Mouse (Mus musculus) T-cell, adult 2 months (primary cell): ENCODE measurements around the gene Maml3.

Source experiments
- DNase-seq: peaks from one replicate; pipeline ENCODE4 v3.0.0; 2022; ENCODE audit warnings: low spot score

Gene Maml3

DNA sequence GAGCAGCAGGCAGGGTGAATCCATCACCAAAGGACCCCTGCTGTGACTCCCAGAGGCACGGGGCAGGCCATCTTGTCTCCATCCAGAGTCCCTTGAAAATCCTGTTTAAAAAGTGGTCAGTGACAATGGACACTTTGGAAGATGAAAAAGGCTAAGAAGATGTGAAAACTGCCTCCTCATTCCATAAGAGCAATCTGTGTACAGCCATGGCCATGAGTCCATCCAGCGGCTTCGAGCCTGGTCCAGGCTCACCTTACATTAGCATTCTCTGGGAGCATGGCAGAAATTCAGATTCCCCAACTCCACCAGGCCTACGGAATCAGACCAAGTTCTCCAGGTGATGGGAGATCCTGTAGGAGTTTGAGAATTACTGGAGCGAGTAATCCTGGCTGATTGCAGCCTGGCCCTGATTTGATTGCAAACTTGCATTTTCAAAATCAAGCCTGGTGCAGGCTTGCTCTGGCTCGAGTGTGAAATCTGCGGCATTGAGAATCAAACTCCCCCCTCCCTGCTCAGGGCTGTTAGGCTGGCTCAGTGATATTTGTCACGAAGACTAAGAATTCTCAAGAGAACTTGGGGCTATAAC, 402.1 kb downstream of the Maml3 start:
- DNase-seq = no peak

DNA sequence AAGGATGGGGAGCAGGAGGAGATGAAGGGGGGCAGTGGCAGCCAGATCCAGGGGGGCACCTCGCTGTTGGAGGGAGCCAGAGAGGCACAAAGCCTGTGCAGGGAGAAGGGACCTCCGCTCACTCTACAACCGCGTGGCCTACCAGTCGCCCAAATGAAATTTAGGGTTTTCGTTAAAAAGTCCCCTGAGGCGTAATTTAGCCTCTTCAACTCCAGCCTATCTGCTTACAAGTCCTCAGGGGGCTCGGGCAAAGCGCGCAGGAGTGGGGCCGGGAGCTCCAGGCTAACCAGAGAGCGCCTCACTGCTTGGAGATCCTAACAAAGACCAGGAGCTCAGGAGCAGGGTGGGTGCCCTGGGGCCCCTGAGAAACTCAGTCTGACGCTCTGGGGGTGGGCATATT, 402.9 kb downstream of the Maml3 start:
- DNase-seq = no peak

DNA sequence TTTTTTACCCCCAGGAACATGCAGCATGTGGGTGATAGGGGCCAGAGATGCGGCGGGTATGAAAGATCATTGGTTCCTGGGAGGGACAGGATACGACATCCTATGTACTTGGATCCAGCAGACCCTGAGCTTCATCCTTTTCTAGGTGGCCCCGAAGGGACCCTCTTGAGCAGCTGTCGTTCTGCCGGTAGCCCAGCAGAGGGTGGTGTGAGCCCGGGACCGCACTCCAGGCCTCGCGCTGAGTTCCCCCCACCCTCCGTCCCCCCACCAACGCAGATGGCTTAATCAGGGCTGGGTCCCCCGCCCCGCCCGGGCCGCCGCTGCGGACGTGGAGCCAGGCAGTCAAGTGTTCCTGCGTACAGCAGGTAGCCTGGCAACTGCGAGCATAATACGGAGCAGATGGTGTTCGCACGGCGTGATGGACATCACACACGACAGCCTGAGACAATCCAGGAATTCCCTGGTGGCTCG, 403.6 kb downstream of the Maml3 start:
- peak; percentile 55 for DNase-seq

DNA sequence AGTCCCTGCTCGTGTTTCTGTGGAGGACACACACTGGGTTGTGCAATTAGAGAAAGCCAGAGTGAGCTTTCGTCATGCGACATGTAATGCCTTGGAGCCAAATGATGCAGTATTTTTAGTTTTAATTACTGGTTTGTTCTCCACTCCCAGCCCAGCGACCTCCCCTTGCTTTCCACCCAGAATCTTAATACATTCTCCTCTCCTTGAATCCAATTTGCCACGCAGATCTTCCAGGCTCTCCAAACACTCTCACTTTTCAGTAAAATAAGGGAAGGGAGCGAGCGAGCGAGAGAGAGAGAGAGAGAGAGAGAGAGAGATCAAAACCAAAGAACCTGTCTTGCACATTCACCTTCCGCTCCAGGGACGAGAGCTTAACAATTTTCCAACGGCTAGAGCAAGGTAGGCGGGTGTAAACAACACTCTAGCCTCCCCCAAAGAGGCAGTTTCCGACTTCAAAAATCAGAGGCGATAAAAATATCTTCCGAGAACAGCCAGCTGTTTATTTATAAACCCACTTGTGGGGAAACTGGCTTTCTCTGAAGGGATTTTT, 404.1 kb downstream of the Maml3 start:
- no peak for DNase-seq

DNA sequence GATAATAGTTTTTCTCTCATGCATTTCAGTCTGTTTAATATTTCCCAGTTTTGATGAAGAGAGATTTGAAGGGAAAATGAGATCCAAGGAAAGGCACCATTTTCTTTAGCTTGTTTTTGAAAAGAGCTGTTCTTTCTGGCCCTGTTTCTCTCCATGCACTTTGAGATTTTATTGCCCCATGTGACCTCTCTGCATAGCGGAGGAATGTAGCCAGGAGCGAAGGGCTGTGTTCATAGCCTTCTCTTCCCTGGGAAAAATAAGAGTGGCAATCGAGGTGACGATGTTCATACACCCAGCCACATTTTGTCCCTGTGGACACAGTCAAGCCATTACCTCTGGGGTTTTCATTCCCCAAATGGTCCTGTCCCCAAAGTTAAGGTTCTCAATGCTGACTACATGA, 404.8 kb downstream of the Maml3 start:
- DNase-seq = no peak

DNA sequence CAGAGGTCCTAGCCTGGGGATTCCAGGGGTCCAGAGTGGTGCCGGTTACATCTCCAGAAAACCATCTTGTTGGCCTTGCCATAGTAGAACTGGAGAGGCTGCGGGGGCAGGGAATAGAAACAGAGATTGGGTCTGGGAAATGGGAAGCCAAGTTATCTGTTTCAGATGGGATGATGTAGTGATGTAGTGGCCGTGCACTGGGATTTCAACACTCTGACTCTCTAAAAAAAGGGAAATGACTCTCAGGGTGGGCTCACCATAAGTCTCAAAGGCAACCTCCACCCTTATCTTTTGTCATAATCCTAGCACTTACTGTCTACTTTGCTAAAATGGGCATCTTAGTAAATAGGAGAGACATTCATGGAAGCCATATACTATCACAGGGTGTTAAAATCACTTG, 406.9 kb downstream of the Maml3 start:
- DNase-seq = no peak

DNA sequence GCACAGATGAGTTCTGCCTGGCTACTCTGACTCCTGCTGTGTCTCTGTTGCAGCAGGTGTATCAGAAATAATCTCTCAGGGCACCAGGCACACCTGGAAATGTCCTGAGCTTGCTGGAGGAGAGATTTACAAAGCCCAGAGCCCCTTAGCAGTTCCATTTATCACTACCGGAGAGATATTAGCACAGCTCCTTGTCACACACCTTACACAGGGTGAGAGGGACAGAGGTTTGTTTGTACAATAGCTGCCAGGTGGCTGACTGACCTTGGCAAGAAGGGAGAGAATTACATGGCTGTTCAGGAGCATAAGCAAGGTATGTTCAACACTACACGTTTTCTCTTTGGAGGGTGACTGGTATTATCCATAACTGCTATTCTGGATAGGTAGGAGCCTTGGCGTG, 409.2 kb downstream of the Maml3 start:
- no peak for DNase-seq

DNA sequence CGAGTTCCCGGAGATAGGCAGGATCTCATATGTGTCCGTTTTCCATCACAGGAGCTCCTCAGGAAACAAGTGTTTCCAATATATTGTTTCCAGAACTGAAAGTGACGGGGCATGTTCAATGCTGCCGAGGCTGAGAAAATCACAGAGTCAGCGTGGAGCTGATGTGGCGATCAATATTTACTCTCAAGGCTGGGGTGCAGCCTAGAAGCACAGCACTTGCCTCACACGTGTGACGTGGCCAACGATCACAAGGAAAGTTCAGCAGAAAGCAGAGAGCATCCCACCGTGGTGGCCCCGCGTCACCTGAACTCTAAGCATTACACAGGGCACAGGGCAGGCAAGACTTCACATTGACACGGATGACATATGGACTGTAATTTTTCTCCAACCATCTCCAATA, 410.3 kb downstream of the Maml3 start:
- no peak for DNase-seq

DNA sequence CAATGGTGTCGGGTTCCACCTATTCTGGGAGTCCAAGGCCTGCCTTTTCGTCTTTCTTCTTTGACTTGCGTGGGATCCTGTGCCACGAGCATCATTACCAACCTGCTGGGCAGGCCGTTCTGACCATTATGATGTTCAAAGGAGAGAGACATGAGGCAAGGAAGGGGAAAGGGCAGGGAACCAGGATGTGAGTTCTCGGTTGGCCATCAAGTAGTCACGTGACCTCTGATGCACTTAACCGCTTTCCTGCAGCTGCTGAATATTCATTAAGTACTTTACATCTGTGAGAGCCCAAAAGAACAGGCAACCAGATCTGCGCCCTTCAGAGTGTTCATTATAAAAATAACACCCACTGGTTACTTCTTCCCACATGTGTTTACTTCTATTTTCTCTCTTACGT, 411.7 kb downstream of the Maml3 start:
- DNase-seq = no peak

DNA sequence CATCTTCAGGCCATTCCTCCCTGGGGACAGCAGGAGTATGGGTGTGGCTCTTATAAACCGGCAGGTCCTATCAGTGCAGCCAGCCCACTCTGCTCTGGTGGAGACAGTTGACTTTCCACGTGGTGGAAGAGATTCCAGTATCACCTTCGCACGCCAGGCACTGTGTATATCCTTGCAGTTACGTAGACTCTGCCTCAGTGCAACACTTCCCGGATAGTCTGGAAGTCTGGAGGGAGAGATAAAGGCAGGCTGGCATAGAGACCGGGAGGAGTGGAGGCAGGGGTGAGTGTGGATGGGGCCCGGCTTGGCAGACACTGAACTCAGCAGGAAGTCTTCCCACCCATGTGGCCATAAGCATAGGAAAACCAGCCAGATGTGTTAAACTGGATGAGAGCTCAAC, 416.2 kb downstream of the Maml3 start:
- DNase-seq = no peak

DNA sequence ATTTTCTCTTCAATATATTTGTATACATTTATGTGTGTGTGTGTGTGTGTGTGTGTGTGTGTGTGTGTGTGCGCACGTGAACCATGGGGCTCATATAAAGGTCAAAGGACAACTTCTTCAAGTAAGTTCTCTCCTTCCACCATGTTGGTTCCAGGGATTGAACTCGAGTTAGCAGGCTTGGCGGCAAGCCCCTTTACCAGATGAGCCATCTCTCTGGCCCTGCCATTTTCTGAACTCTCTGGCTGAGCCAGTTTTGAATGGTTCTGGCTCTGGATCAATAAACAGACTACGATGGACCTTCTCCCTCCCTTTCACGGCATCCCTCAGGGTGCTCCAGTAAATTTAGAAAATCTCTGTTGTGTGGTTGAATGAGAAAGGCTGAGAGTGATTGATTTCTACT, 418.1 kb downstream of the Maml3 start:
- DNase-seq = no peak

DNA sequence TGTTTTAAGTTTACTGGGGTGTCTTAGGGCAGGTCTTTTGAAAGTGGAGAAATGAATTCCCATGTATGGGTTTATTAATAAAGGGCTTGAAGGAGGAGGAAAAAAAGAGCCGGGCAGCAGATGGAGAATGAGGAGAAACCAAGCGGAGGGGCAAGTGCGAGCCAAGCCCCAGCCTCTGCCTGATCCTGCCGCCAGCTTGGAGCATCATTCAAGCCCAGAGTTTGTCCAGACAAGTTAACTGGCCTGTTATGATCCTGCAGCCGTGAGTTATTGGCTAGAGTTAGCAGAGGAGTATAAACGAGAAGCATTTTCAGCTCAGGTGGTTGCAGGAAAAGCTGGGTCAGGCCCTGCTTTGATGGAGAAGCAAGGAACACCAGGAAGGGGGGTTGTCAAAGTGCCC, 418.6 kb downstream of the Maml3 start:
- DNase-seq = no peak

DNA sequence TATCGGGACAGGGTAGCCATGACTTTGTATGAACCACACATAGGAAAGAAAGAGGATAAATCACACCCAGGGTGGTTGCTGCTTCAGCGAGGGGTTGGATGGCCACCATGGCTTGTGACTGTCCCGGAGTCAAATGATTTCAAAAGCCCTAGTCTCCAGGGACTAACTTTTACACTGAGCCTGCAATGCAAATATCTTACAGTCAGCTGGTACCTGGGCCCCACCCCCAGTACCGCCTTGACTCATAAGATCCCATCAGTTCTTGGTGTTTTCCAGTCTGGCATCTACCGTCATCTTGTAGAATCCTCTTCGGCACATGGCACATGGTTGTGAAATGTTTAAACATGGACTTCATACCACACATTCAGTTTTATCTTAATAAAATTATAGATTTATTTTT, 419.3 kb downstream of the Maml3 start:
- no peak for DNase-seq

DNA sequence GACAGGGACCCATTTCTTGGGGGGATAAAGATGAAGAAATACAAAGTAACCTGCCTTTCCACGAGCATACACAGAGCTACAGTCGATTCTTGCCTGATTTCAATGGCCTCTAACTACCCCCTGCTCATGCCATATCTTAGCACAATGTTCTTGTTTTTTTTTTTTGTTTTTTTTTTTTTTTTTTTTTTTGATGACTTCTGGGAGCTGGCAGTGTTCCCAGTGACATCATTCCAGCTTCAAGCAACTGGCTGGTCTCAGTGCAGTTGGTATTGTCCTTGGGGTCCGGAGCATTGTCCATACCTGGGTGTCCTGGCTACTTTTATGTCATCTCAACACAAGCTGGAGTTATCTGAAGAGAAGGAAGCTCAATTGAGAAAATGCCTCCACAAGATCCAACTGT, 429.9 kb downstream of the Maml3 start:
- no peak for DNase-seq

DNA sequence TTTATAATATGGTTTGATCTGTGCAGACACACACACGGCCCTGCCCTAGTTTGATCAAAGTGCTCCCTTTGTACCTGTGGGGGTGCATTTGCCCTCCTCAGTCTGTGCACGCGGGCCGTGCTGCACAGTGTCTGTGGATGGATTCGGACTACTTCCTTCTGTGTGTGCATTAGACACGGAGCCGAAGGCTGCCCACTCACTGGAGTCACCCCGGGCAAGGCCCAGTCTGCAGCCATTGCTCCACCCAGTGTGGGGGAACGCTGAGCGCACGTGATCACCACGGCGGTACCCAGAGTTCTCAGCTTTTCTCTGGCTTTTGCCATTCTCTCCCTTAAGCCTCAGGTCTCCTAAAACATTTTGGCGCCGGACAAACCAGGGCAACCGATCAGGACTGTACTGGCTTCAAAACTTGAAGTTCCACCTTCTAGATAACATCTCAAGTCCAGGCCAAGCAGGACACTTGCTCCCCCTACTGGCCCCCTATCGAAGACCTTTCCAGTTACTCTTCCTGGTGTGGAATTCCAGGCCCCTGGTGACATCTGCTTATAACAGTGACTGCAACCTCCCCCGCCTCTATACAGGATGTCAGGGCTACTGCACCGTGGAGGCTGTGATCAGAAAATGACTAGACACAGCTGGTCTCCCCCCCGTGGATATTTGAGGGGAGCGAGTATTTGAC, 431.3 kb downstream of the Maml3 start:
- DNase-seq = peak; percentile 15

DNA sequence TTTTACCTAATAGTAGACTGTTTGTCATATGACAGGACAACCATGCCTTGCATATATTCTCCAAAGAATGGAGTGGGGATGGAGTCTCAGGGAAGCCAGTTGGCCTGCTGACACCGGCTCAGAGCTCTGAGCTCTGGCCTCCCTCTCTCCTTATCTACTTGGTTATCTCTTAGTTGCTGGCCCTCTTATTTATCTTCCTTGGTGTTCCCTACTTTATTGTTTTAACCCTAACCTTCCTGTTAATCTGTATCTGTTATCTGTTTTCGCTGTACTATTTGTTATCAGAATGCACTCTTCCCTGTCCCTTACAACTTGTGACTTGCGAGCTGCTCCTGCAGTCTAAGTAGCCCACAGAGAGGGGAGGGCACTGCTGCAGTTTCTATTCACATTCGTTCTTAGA, 432.2 kb downstream of the Maml3 start:
- no peak for DNase-seq

DNA sequence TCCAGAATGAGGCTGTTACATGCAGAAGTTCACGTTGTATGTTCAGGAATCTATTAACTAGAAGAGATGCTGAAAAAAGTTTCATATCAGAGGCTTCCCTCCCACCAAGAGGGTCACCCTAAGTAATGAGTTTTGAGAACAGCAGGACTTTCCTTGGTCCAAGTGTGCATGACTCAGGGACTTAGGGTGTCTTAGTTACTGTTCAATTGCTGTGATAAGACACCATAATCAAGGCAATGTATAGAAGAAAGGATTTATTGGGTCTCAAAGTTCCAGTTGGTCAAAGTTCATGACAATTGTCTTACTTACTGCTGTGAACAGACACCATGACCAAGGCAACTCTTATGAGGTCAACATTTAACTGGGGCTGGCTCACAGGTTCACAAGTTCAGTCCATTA, 433.8 kb downstream of the Maml3 start:
- DNase-seq = no peak

DNA sequence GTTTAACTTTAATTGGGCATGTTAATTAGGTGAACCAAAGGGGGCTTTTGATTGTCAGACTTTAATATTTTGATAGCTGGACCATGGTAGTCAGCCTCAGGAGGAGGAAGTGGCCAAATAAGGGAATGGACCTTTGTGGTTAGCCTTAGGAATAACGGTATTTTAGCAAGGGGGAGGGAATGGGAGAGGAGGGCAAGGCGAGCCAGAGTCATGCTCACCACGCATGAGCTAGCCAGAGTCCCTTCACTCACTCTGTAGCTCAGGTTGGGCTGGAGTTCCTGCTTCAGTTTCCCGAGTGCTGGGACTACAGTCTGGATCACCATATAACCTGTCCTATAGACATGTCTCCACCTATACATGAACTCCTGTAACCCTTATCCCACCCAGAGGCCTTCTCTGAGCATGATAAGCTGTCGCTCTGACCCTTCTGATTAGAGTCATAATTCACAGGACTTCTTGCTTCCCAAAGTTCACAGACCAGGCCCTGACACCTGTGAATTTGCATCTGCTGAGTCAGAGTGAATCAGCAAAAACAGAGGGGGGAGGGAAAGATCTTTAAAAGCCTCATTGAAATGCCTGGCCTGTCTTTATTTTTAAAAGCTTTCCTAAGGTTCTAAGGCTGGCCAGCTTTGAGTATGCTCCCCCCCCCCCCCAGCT, 434.3 kb downstream of the Maml3 start:
- no peak for DNase-seq

DNA sequence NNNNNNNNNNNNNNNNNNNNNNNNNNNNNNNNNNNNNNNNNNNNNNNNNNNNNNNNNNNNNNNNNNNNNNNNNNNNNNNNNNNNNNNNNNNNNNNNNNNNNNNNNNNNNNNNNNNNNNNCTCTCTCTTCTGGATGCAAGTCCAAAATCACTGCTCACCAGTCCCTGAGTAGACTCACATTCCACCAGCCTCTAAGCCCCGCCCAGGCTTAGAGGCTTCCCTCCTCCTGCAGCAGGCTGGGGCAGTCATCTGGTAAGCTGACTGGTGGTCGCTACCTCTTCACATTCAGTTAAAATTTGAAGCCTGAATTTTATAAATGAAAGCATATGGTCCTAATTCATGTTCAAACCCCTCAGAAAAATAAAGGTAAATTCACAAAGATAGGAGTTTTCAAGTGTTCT, 436.3 kb downstream of the Maml3 start:
- DNase-seq = no peak

DNA sequence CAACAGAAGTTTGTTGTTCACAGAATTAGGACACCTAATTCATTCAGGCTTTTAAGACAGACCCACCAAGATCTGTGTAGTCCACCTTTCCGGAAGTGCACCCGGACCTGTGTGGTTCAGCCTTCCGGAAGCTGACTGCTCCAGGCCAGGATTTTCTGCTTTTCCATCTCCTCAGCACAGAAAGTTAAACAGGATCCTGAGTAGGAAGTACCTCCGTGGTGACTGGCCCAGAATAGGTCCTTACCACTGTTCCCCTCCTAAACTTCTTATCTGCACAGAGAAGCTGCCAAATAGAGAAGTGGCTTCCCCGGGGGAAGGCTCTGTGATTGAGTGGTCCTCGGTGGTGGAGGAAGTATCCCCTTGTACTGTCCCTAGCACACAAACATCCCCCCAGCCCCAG, 442.3 kb downstream of the Maml3 start:
- DNase-seq = peak; percentile 14

DNA sequence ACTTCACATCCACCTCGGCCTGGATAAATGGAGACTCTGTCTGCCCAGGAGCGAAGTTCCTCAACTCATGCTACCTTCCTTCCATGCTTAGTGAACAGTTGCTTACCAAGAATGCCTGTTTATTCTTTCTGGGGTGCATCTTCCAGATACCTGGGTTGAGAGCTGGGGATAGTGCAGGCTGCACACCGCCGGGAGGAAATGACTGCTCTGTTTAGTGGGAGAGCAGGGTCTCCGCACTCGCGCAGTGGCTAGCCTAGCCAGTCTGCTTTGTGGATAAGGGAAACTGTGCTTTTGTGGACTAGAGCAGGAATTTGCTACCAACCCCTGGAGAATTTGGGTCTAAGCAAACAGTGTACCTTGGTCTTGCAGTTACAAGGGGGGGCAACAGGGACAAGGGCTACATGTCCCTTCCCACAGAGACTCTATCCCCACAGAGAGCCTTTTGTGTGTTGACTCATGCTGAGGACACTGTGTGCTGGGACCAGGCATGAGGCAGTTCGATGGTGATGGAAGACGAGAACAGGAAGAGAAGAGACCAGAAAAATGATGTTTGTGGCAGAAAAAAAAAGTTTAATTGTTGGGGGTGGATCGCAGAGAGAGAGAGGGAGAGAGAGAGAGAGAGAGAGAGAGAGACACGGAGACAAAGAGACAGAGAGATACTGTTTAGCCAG, 442.9 kb downstream of the Maml3 start:
- peak; percentile 12 for DNase-seq

DNA sequence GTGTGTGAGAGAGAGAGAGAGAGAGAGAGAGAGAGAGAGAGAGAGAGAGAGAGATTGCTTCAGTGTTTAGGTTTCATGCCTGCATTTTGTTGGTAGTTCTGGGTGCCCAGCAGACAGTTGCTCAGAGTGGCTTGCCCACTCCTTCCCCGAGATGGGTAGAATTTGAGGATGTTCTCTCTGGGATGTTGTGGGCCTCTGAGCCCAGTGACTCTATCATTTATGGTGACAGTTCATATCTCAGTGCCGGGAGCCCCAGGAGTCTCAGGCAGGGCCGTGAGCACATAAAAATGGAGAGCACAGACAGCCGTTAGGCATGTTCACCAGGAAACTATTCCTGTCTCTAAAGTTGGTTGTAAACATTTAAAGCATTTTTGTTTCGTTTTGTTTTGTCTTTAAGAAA, 443.5 kb downstream of the Maml3 start:
- no peak for DNase-seq

DNA sequence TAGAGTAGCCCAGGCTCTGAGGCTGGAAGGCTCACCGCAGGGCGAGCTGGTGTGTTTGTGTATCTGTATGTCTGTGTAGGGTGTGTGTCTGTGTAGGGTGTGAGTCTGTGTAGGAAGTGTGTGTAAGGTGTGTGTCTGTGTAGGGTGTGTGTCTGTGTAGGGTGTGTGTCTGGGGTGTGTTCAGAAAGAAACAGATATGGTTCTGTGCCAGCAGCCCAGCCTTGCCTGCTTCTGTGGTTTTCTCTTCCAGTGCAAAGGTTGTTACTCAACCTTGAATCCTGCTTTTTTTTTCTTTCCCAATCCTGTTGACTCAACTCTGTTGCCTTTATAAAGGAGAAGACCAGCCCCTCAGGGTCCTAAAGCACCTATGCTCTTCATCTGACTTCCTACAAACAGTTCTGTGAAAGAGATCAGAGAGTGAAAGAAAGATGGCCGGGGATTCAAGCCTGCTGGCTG, 444.0 kb downstream of the Maml3 start:
- no peak for DNase-seq
